Mouse (Mus musculus) ES-E14 (cell line): ENCODE data around the gene Hdac9. TPM values are rescaled to one million over a fixed set of nuclear protein-coding genes. Genes with fewer than 3 reads are reported as not detected.

Experiments used
- DNase-seq: peaks from one replicate; pipeline ENCODE4 v3.0.0-alpha.2; 2013; ENCODE audit warnings: low read depth, low spot score
- H3K27ac ChIP-seq: 2 replicates; pipeline ENCODE4 v1.5.1; 2012; ENCODE audit warnings: low read depth, mild to moderate bottlenecking, low read length, moderate library complexity, mixed read lengths; ENCODE audit not compliant: poor library complexity, insufficient read depth, severe bottlenecking
- H3K36me3 ChIP-seq: 2 replicates; pipeline ENCODE4 v1.6.1; 2012; ENCODE audit warnings: mild to moderate bottlenecking, low read length, moderate library complexity, mixed read lengths; ENCODE audit not compliant: control insufficient read depth, poor library complexity, insufficient read depth, severe bottlenecking
- H3K4me1 ChIP-seq, 2 experiments: fragments of 150-350 bp in 1 of 2; sonication (generic) in 1 of 2; 2 replicates each; pipeline ENCODE4 v1.6.1; 2012; ENCODE audit warnings: low read length in 2 of 2, mild to moderate bottlenecking in 1 of 2, mixed read lengths in 1 of 2; ENCODE audit not compliant: control insufficient read depth in 2 of 2, insufficient read depth in 2 of 2, poor library complexity in 1 of 2
- H3K4me3 ChIP-seq, 2 experiments: fragments of 150-350 bp in 1 of 2; sonication (generic) in 1 of 2; 2 replicates each; pipeline ENCODE4 v1.5.1; 2012; ENCODE audit warnings: low read length in 2 of 2, low read depth in 1 of 2, mild to moderate bottlenecking in 1 of 2, mixed read lengths in 1 of 2; ENCODE audit not compliant: insufficient read depth in 1 of 2, poor library complexity in 1 of 2, severe bottlenecking in 1 of 2
- H3K9ac ChIP-seq: 2 replicates; pipeline ENCODE4 v1.6.1; 2012; ENCODE audit warnings: low read depth, mild to moderate bottlenecking, low read length, mixed read lengths; ENCODE audit not compliant: poor library complexity, insufficient read depth, severe bottlenecking
- H3K9me3 ChIP-seq: fragments of 150-350 bp; sonication (generic); 2 replicates; pipeline ENCODE4 v1.6.1; 2012; ENCODE audit warnings: low read depth, mild to moderate bottlenecking, low read length; ENCODE audit not compliant: control insufficient read depth, insufficient read depth
- CHD2 ChIP-seq: IDR thresholded peaks from 2 replicates; pipeline ENCODE4 v1.6.1; 2014; ENCODE audit warnings: mild to moderate bottlenecking, low read depth, low read length, inconsistent platforms
- HCFC1 ChIP-seq: IDR thresholded peaks from 2 replicates; pipeline ENCODE4 v1.6.1; 2012; ENCODE audit warnings: low read length, inconsistent platforms, borderline replicate concordance; ENCODE audit not compliant: insufficient read depth
- MAFK ChIP-seq: IDR thresholded peaks from 2 replicates; pipeline ENCODE4 v1.6.1; 2014; ENCODE audit warnings: mild to moderate bottlenecking, low read depth, low read length, inconsistent platforms; ENCODE audit not compliant: insufficient read depth
- ZC3H11A ChIP-seq: IDR thresholded peaks from 2 replicates; pipeline ENCODE4 v1.6.1; 2012; ENCODE audit warnings: low read depth, mild to moderate bottlenecking, inconsistent platforms, low read length, borderline replicate concordance
- ZNF384 ChIP-seq: IDR thresholded peaks from 2 replicates; pipeline ENCODE4 v1.6.1; 2012; ENCODE audit warnings: low read depth, low read length, inconsistent platforms
- in situ Hi-C, 2 experiments: fragments of 600-800 bp; cut with MboI; formaldehyde crosslinking; loops; one replicate each; pipeline ENCODE4 v1.15.1; 2025; ENCODE audit warnings: low sequenced_read_pairs in 2 of 2, inconsistent platforms in 1 of 2; ENCODE audit not compliant: unreplicated experiment in 2 of 2
- total RNA-seq: library from RNA; depleted of rRNA; stranded (reverse); fragments of 300-350 nt; gene quantifications from 2 replicates; pipeline ENCODE4 v1.2.3, GENCODE M21; 2012

The Hdac9 gene
- total RNA-seq, 1 experiment = 0.58 TPM

DNA sequence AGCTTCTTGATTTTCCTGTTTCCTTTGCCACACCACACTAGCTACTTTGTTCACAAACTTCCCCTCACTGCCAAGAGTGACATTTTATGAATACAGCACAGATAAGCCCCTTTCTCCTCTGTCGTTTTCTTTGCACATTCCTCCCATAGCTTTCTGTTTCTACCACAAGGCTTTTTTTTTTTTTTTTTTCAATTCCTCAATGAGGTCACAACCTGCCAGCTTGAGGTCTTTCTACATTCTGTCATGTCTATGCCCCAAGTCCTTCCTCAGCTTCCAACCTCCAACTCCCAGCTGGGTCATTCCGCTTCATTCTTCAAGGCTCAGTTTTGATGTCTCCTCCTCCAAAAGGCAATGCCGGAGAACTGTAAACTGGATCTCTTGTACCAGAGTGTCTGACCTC, 611.4 kb downstream of the Hdac9 start:
- Histone ChIP-seq H3K9ac (no peak overlapping the region), H3K27ac (no peak overlapping the region), H3K4me1 (no peaks in the 10 kb centered on the region), H3K36me3 (no peaks in the 10 kb centered on the region), H3K4me3 (no peak overlapping the region), H3K9me3 (no peaks in the 10 kb centered on the region)
- TF ChIP-seq ZC3H11A = no peak
- TF ChIP-seq ZNF384 = peak; percentile 41; the same call in 1 of the 2 replicates
- in situ Hi-C loops = no loop called here
- no peak for DNase-seq

DNA sequence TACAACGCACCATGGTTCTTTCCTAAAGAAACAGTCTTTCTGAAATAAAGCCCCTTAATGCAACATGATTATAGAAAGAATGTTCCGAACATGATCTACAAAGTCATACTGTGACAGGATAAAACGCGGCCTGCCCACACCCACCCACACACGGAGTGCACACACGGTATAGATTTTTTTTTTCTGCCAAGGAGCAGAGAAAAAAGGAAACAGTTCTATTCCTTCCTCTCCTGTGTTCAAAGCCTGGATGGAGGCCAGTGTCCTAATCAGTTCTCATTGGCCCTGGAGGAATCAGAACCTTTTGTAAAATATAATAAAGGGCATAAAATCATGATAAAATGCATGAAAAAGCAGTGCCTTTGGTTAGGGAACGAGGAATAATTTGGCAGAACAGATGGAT, 624.5 kb downstream of the Hdac9 start:
- H3K27ac ChIP-seq = no peak overlapping the region
- in situ Hi-C loops = no loop called here
- TF ChIP-seq CHD2 (no peak), ZNF384 (no peak), HCFC1 (no peak), MAFK (no peak), ZC3H11A (no peak)
- peaks cover 0 to 2% of the 10 kb centered on the region in 2 experiments; a peak in 1 of 4 replicates for H3K4me1 ChIP-seq
- H3K9ac ChIP-seq = no peak overlapping the region
- no peaks in the 10 kb centered on the region for H3K9me3 ChIP-seq
- H3K36me3 ChIP-seq = no peaks in the 10 kb centered on the region
- no peak for DNase-seq
- no peak overlapping the region for H3K4me3 ChIP-seq

GRCm38 (mm10) chr12:34287218-34287617, 629.7 kb downstream of the Hdac9 start:
- peaks cover 0 to 2% of the 10 kb centered on the region in 2 experiments; a peak in 1 of 4 replicates for H3K4me1 ChIP-seq
- no peaks in the 10 kb centered on the region for H3K9me3 ChIP-seq
- H3K4me3 ChIP-seq = no peak overlapping the region
- DNase-seq = no peak
- no peaks in the 10 kb centered on the region for H3K36me3 ChIP-seq
- in situ Hi-C loops = no loop called here
- TF ChIP-seq ZNF384 (no peak), ZC3H11A (no peak), HCFC1 (no peak), CHD2 (no peak), MAFK (no peak)
- no peak overlapping the region for H3K27ac ChIP-seq
- no peak overlapping the region for H3K9ac ChIP-seq

DNA sequence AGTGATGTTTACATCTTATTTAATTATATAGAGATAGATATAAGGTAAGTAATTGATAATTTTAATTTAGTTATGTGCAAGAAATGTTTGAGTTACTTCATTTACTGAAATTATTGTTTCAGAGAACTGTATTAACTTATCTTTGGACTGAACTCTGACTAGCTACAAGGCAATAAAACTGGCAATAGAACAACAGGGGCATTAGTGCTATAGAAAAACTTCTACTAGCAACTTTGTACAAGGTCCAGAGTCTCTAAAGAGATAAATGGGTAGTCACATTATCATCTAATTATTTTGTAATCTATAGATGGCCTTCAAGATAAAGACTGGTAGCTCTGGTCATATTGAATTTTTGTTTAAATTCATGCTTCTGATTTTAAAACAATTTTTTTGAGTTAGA, 632.0 kb downstream of the Hdac9 start:
- no peak overlapping the region for H3K9ac ChIP-seq
- H3K4me1 ChIP-seq = no peaks in the 10 kb centered on the region
- no peaks in the 10 kb centered on the region for H3K36me3 ChIP-seq
- H3K27ac ChIP-seq = no peak overlapping the region
- DNase-seq = no peak
- TF ChIP-seq HCFC1 = no peak
- TF ChIP-seq MAFK = no peak
- no peak for TF ChIP-seq CHD2
- no peak for TF ChIP-seq ZNF384
- no peak for TF ChIP-seq ZC3H11A
- in situ Hi-C loops = no loop called here
- H3K9me3 ChIP-seq = no peaks in the 10 kb centered on the region
- H3K4me3 ChIP-seq = no peak overlapping the region

- Histone ChIP-seq H3K4me1 (no peaks in the 10 kb centered on the region), H3K27ac (no peak overlapping the region), H3K4me3 (no peak overlapping the region), H3K9me3 (no peaks in the 10 kb centered on the region), H3K36me3 (no peaks in the 10 kb centered on the region), H3K9ac (no peak overlapping the region)
- TF ChIP-seq HCFC1 = no peak
- TF ChIP-seq ZNF384 = no peak
- TF ChIP-seq CHD2 = no peak
- no peak for TF ChIP-seq MAFK
- no peak for TF ChIP-seq ZC3H11A
- no peak for DNase-seq
- in situ Hi-C loops = no loop called here
Observed at GRCm38 (mm10) chr12:34284396-34284795, 632.5 kb downstream of the Hdac9 start.
